Mouse (Mus musculus) ES-Bruce4 (cell line): ENCODE results near the gene Slc4a2. TPM values are rescaled to one million over a fixed set of nuclear protein-coding genes. Genes with fewer than 3 reads are reported as not detected.

Experiments
- H3K27ac ChIP-seq: 2 replicates; pipeline ENCODE4 v1.5.1; 2012; ENCODE audit warnings: low read length, inconsistent platforms; ENCODE audit not compliant: insufficient read depth
- H3K27me3 ChIP-seq: 2 replicates; pipeline ENCODE4 v1.6.1; 2012; ENCODE audit warnings: mild to moderate bottlenecking, low read length, inconsistent platforms; ENCODE audit not compliant: control insufficient read depth, poor library complexity, insufficient read depth, severe bottlenecking
- H3K36me3 ChIP-seq: 2 replicates; pipeline ENCODE4 v1.6.1; 2012; ENCODE audit warnings: inconsistent platforms, mild to moderate bottlenecking, low read length, moderate library complexity; ENCODE audit not compliant: control insufficient read depth, poor library complexity, insufficient read depth, severe bottlenecking
- H3K4me1 ChIP-seq: one replicate; pipeline ENCODE4 v1.8.1; 2011; ENCODE audit warnings: low read length; ENCODE audit not compliant: control insufficient read depth, insufficient read depth
- H3K4me3 ChIP-seq: 2 replicates; pipeline ENCODE4 v1.5.1; 2011; ENCODE audit warnings: low read depth, mild to moderate bottlenecking, low read length
- H3K9ac ChIP-seq: 2 replicates; pipeline ENCODE4 v1.6.1; 2012; ENCODE audit warnings: low read depth, mild to moderate bottlenecking, inconsistent platforms; ENCODE audit not compliant: poor library complexity, severe bottlenecking
- H3K9me3 ChIP-seq: replicated peaks from 2 replicates; pipeline ENCODE4 v1.6.1; 2012; ENCODE audit warnings: mild to moderate bottlenecking, low read length, inconsistent platforms; ENCODE audit not compliant: control insufficient read depth, poor library complexity, insufficient read depth, severe bottlenecking
- CTCF ChIP-seq: IDR thresholded peaks from one replicate; pipeline ENCODE4 v1.8.1; 2011; ENCODE audit warnings: low read depth, low read length
- EP300 ChIP-seq: IDR thresholded peaks from 2 replicates; pipeline ENCODE4 v1.6.1; 2011; ENCODE audit warnings: low read depth, low read length; ENCODE audit not compliant: insufficient read depth
- POLR2A ChIP-seq: IDR thresholded peaks from one replicate; pipeline ENCODE4 v1.8.1; 2011; ENCODE audit warnings: low read length; ENCODE audit not compliant: insufficient read depth
- polyA plus RNA-seq: library from polyadenylated mRNA; stranded (reverse); fragments of >200 nt; gene quantifications from 2 replicates; pipeline ENCODE4 v1.2.4, GENCODE M21; 2011; ENCODE audit warnings: low read depth; ENCODE audit not compliant: missing spikeins, insufficient read depth, insufficient read length

Slc4a2 gene
- polyA plus RNA-seq, 1 experiment = 11.3 TPM

- no peaks in the 10 kb centered on the region for H3K36me3 ChIP-seq
- no peak for TF ChIP-seq POLR2A
- TF ChIP-seq CTCF = peak; percentile 39
- no peak for TF ChIP-seq EP300
- no peaks in the 10 kb centered on the region for H3K27me3 ChIP-seq
- H3K9me3 ChIP-seq = no peaks in the 10 kb centered on the region
- H3K4me1 ChIP-seq = peaks cover 6% of the 10 kb centered on the region
- H3K27ac ChIP-seq = no peak overlapping the region
- H3K4me3 ChIP-seq = peak overlapping the region; percentile 81
- peak overlapping the region; percentile 69 for H3K9ac ChIP-seq
These were observed 36.1 kb upstream of the Slc4a2 start for GRCm38 (mm10) chr5:24387264-24388241.

GRCm38 (mm10) chr5:24388246-24388915, 35.3 kb upstream of the Slc4a2 start:
- Histone ChIP-seq H3K4me3 (peak overlapping the region; percentile 81), H3K27ac (no peak overlapping the region), H3K27me3 (no peaks in the 10 kb centered on the region), H3K4me1 (peaks cover 6% of the 10 kb centered on the region), H3K36me3 (no peaks in the 10 kb centered on the region), H3K9ac (peak overlapping the region; percentile 69), H3K9me3 (no peaks in the 10 kb centered on the region)
- TF ChIP-seq CTCF (no peak), EP300 (no peak), POLR2A (no peak)

- TF ChIP-seq EP300 (peak; percentile 62; the same call in 1 of the 2 replicates), CTCF (no peak), POLR2A (peak; percentile 7)
- peak overlapping the region; percentile 69; the same call in 1 of the 2 replicates for H3K9ac ChIP-seq
- no peaks in the 10 kb centered on the region for H3K27me3 ChIP-seq
- no peaks in the 10 kb centered on the region for H3K36me3 ChIP-seq
- peak overlapping the region; percentile 45 for H3K4me3 ChIP-seq
- H3K9me3 ChIP-seq = no peaks in the 10 kb centered on the region
- peak overlapping the region; percentile 52 for H3K27ac ChIP-seq
- H3K4me1 ChIP-seq = peaks cover 6% of the 10 kb centered on the region
These were observed 34.5 kb upstream of the Slc4a2 start for GRCm38 (mm10) chr5:24389011-24389657.

- H3K27me3 ChIP-seq = no peaks in the 10 kb centered on the region
- TF ChIP-seq EP300 (no peak), POLR2A (no peak), CTCF (no peak)
- H3K9me3 ChIP-seq = no peaks in the 10 kb centered on the region
- H3K4me1 ChIP-seq = peaks cover 6% of the 10 kb centered on the region
- peak overlapping the region; percentile 52 for H3K27ac ChIP-seq
- H3K36me3 ChIP-seq = no peaks in the 10 kb centered on the region
- H3K9ac ChIP-seq = no peak overlapping the region
- H3K4me3 ChIP-seq = peak overlapping the region; percentile 45
These were observed 34.0 kb upstream of the Slc4a2 start for GRCm38 (mm10) chr5:24389658-24390020.

- H3K27ac ChIP-seq = peak within 1 kb of the TSS; percentile 22; the same call in 1 of the 2 replicates
- no peaks in the 10 kb centered on the region for H3K27me3 ChIP-seq
- TF ChIP-seq EP300 (no peak), CTCF (no peak), POLR2A (no peak)
- H3K9me3 ChIP-seq = no peaks in the 10 kb centered on the region
- H3K4me1 ChIP-seq = peaks cover 6% of the 10 kb centered on the region
- H3K9ac ChIP-seq = peak within 1 kb of the TSS; percentile 28
- no peaks in the 10 kb centered on the region for H3K36me3 ChIP-seq
- peak within 1 kb of the TSS; percentile 29 for H3K4me3 ChIP-seq
These were observed 31.8 kb upstream of the Slc4a2 start, which contains the start of gene Atg9b for GRCm38 (mm10) chr5:24391864-24392263. Gene Atg9b (minus strand): TSS chr5:24392143.
